Mouse (Mus musculus) neural tube, embryonic 12.5 days (tissue): Measurements from ENCODE around the gene Wnt11. TPM values are rescaled to one million over a fixed set of nuclear protein-coding genes. Genes with fewer than 3 reads are reported as not detected.

ENCODE experiments used
- ATAC-seq: fragments of 200-750 bp; cut with Nextera tagmentation; 2 replicates; pipeline ENCODE4 v1.8.0; 2017; ENCODE audit warnings: low read depth, mild to moderate bottlenecking, moderate TSS enrichment, moderate library complexity; ENCODE audit not compliant: low FRiP score
- H3K27ac ChIP-seq: fragments of 300-500 bp; sonication (generic); 2 replicates; pipeline ENCODE4 v1.5.1; 2016
- H3K27me3 ChIP-seq: fragments of 300-500 bp; sonication (generic); replicated peaks from 2 replicates; pipeline ENCODE4 v1.6.1; 2016; ENCODE audit warnings: mild to moderate bottlenecking
- H3K36me3 ChIP-seq: fragments of 300-500 bp; sonication (generic); 2 replicates; pipeline ENCODE4 v1.6.1; 2016; ENCODE audit warnings: mild to moderate bottlenecking
- H3K4me1 ChIP-seq: fragments of 300-500 bp; sonication (generic); 2 replicates; pipeline ENCODE4 v1.6.1; 2016
- H3K4me2 ChIP-seq: fragments of 300-500 bp; sonication (generic); replicated peaks from 2 replicates; pipeline ENCODE4 v1.6.1; 2016; ENCODE audit warnings: mild to moderate bottlenecking
- H3K4me3 ChIP-seq: fragments of 300-500 bp; sonication (generic); 2 replicates; pipeline ENCODE4 v1.5.1; 2016
- H3K9ac ChIP-seq: fragments of 300-500 bp; sonication (generic); 2 replicates; pipeline ENCODE4 v1.6.1; 2016; ENCODE audit warnings: mild to moderate bottlenecking
- H3K9me3 ChIP-seq: fragments of 300-500 bp; sonication (generic); 2 replicates; pipeline ENCODE4 v1.6.1; 2016; ENCODE audit warnings: mild to moderate bottlenecking
- WGBS: fragments of 180-500 bp; shearing (Covaris S2); methylation state at CpG from one replicate; pipeline ENCODE4 v1.1.7; 2016; 5-methylcytosine and 5-hydroxymethylcytosine counted together
- polyA plus RNA-seq: library from polyadenylated mRNA; unstranded; fragments of >200 nt; fragmentation: Nextera tagmentation; extraction: Ambion mirVana; gene quantifications from 2 replicates; pipeline ENCODE4 v1.2.1, GENCODE M21; 2016

Wnt11 gene
- polyA plus RNA-seq, 1 experiment from 2014 or later = 7.2 TPM

- H3K27ac ChIP-seq = no peak overlapping the region
- ATAC-seq = no peak
- peaks cover 20% of the 10 kb centered on the region for H3K4me1 ChIP-seq
Observed at GRCm38 (mm10) chr7:98894768-98895167, 59.9 kb downstream of the Wnt11 start.

GRCm38 (mm10) chr7:98895501-98896095 is 60.7 kb downstream of the Wnt11 start:
- Histone ChIP-seq H3K36me3 (no peaks in the 10 kb centered on the region), H3K27me3 (no peaks in the 10 kb centered on the region), H3K9me3 (no peaks in the 10 kb centered on the region), H3K4me1 (peaks cover 12% of the 10 kb centered on the region), H3K27ac (no peak overlapping the region), H3K9ac (no peak overlapping the region), H3K4me3 (no peak overlapping the region), H3K4me2 (no peak overlapping the region)
- ATAC-seq = no peak
- WGBS = 60% methylated on average over 10 of the region's 10 CpGs

More at GRCm38 (mm10) chr7:98894768-98895167, 59.9 kb downstream of the Wnt11 start:
- Histone ChIP-seq H3K9ac (no peak overlapping the region), H3K27me3 (no peaks in the 10 kb centered on the region), H3K9me3 (no peaks in the 10 kb centered on the region), H3K4me2 (no peak overlapping the region), H3K36me3 (no peaks in the 10 kb centered on the region), H3K4me3 (no peak overlapping the region)
- WGBS = 36% methylated on average over 5 of the region's 5 CpGs

- Histone ChIP-seq H3K36me3 (no peaks in the 10 kb centered on the region), H3K27ac (no peak overlapping the region), H3K4me1 (peaks cover 7% of the 10 kb centered on the region), H3K9me3 (no peaks in the 10 kb centered on the region), H3K4me3 (no peak overlapping the region), H3K4me2 (no peak overlapping the region), H3K27me3 (no peaks in the 10 kb centered on the region), H3K9ac (no peak overlapping the region)
- WGBS = 96% methylated on average over 8 of the region's 8 CpGs
- no peak for ATAC-seq
Observed at GRCm38 (mm10) chr7:98897323-98897722, 62.4 kb downstream of the Wnt11 start.

GRCm38 (mm10) chr7:98899815-98900214 is 64.9 kb downstream of the Wnt11 start:
- no peaks in the 10 kb centered on the region for H3K9me3 ChIP-seq
- no peaks in the 10 kb centered on the region for H3K36me3 ChIP-seq
- peaks cover 3% of the 10 kb centered on the region; the same call in 1 of the 2 replicates for H3K4me1 ChIP-seq
- 78% methylated on average over 4 of the region's 4 CpGs for WGBS
- ATAC-seq = no peak
- no peak overlapping the region for H3K4me2 ChIP-seq
- no peak overlapping the region for H3K9ac ChIP-seq
- no peaks in the 10 kb centered on the region for H3K27me3 ChIP-seq
- no peak overlapping the region for H3K4me3 ChIP-seq
- H3K27ac ChIP-seq = no peak overlapping the region

GRCm38 (mm10) chr7:98901120-98901519 is 66.2 kb downstream of the Wnt11 start:
- H3K9me3 ChIP-seq = no peaks in the 10 kb centered on the region
- 94% methylated on average over 1 of the region's 1 CpGs for WGBS
- ATAC-seq = no peak
- no peak overlapping the region for H3K4me3 ChIP-seq
- H3K4me1 ChIP-seq = peaks cover 8% of the 10 kb centered on the region
- H3K27ac ChIP-seq = no peak overlapping the region
- no peak overlapping the region for H3K4me2 ChIP-seq
- no peaks in the 10 kb centered on the region for H3K36me3 ChIP-seq
- H3K9ac ChIP-seq = no peak overlapping the region
- no peaks in the 10 kb centered on the region for H3K27me3 ChIP-seq

- H3K4me2 ChIP-seq = no peak overlapping the region
- WGBS = 50% methylated on average over 5 of the region's 5 CpGs
- no peaks in the 10 kb centered on the region for H3K36me3 ChIP-seq
- no peaks in the 10 kb centered on the region for H3K27me3 ChIP-seq
- H3K4me3 ChIP-seq = no peak overlapping the region
- no peaks in the 10 kb centered on the region for H3K9me3 ChIP-seq
- H3K27ac ChIP-seq = no peak overlapping the region
- no peak overlapping the region for H3K9ac ChIP-seq
- peaks cover 8% of the 10 kb centered on the region for H3K4me1 ChIP-seq
- ATAC-seq = no peak
Observed at GRCm38 (mm10) chr7:98903884-98904283, 69.0 kb downstream of the Wnt11 start.

Other genes with a start within 250 kb of the Wnt11 start
- 40.3 and 46.0 TPM in 2 replicates for gene Emsy, start 178.3 kb upstream of the Wnt11 start, polyA plus RNA-seq
- 67.2 and 72.0 TPM in 2 replicates for gene Thap12, start 132.0 kb upstream of the Wnt11 start, polyA plus RNA-seq